Mouse (Mus musculus): ENCODE data around the gene Mgea5. TPM values are rescaled to one million over a fixed set of nuclear protein-coding genes. Genes with fewer than 3 reads are reported as not detected.

The Mgea5 gene
- polyA plus RNA-seq, 2 experiments: 59.0 to 85.3 TPM

GRCm38 (mm10) chr19:45742218-45742983 lies 41.2 kb downstream of the Mgea5 start, which contains the start of gene Fgf8:
Fgf8 (minus strand) TSS chr19:45742915.
- Histone ChIP-seq H3K27me3 (ENCODE audit: control insufficient read depth, insufficient read depth, low read length) (peaks cover 89% of the 10 kb centered on the region), H3K36me3 (ENCODE audit: control insufficient read depth, insufficient read depth, low read length) (no peaks in the 10 kb centered on the region), H3K4me1 (ENCODE audit: control insufficient read depth, insufficient read depth, low read length) (peaks cover 34% of the 10 kb centered on the region), H3K27ac (replicated peaks; ENCODE audit: low read depth, low read length) (no peak within 1 kb of the TSS), H3K9ac (ENCODE audit: low read depth, low read length, severe bottlenecking) (peak within 1 kb of the TSS; percentile 43), H3K4me2 (replicated peaks; ENCODE audit: low read depth, low read length, severe bottlenecking) (peak within 1 kb of the TSS; percentile 90), H3K4me3 (replicated peaks; ENCODE audit: low read length) (peak within 1 kb of the TSS; percentile 50), H3K9me3 (ENCODE audit: control insufficient read depth, low read length) (no peaks in the 10 kb centered on the region)
- under 1% methylated on average over 42 of the region's 68 CpGs for WGBS
- DNase-seq (ENCODE audit: low spot score): no peak
- no peak for ATAC-seq (ENCODE audit: low FRiP score, low read depth)
- no peak for TF ChIP-seq POLR2A (IDR thresholded peaks at IDR 0.05; ENCODE audit: borderline replicate concordance, extremely low read depth, insufficient read depth, insufficient read length)

GRCm38 (mm10) chr19:45741431-45742217 lies 42.0 kb downstream of the Mgea5 start:
- Histone ChIP-seq H3K9ac (ENCODE audit: low read depth, low read length, severe bottlenecking) (peak overlapping the region; percentile 43; the same call in 1 of the 2 replicates), H3K27ac (replicated peaks; ENCODE audit: low read depth, low read length) (no peak overlapping the region), H3K27me3 (ENCODE audit: control insufficient read depth, insufficient read depth, low read length) (peaks cover 92% of the 10 kb centered on the region), H3K4me2 (replicated peaks; ENCODE audit: low read depth, low read length, severe bottlenecking) (peak overlapping the region; percentile 90), H3K9me3 (ENCODE audit: control insufficient read depth, low read length) (no peaks in the 10 kb centered on the region), H3K36me3 (ENCODE audit: control insufficient read depth, insufficient read depth, low read length) (no peaks in the 10 kb centered on the region), H3K4me3 (replicated peaks; ENCODE audit: low read length) (peak overlapping the region; percentile 50), H3K4me1 (ENCODE audit: control insufficient read depth, insufficient read depth, low read length) (peaks cover 39% of the 10 kb centered on the region)
- DNase-seq (ENCODE audit: low spot score) (no peak), ATAC-seq (ENCODE audit: low FRiP score, low read depth) (no peak)
- no peak for TF ChIP-seq POLR2A (IDR thresholded peaks at IDR 0.05; ENCODE audit: borderline replicate concordance, extremely low read depth, insufficient read depth, insufficient read length)
- WGBS: 3% methylated on average over 42 of the region's 45 CpGs

GRCm38 (mm10) chr19:45740817-45741216 lies 42.8 kb downstream of the Mgea5 start:
- H3K27ac ChIP-seq (replicated peaks; ENCODE audit: low read depth, low read length): no peak overlapping the region
- no peak overlapping the region for H3K4me3 ChIP-seq (replicated peaks; ENCODE audit: low read length)
- peaks cover 35% of the 10 kb centered on the region for H3K4me1 ChIP-seq (ENCODE audit: control insufficient read depth, insufficient read depth, low read length)
- H3K36me3 ChIP-seq (ENCODE audit: control insufficient read depth, insufficient read depth, low read length): no peaks in the 10 kb centered on the region
- no peak for DNase-seq (ENCODE audit: low spot score)
- WGBS: 8% methylated on average over 7 of the region's 7 CpGs
- no peaks in the 10 kb centered on the region for H3K9me3 ChIP-seq (ENCODE audit: control insufficient read depth, low read length)
- no peak for TF ChIP-seq POLR2A (IDR thresholded peaks at IDR 0.05; ENCODE audit: borderline replicate concordance, extremely low read depth, insufficient read depth, insufficient read length)
- H3K4me2 ChIP-seq (replicated peaks; ENCODE audit: low read depth, low read length, severe bottlenecking): 0 out of 2 replicates have a peak overlapping the region, but pooled peaks have one; percentile 90
- H3K9ac ChIP-seq (ENCODE audit: low read depth, low read length, severe bottlenecking): no peak overlapping the region
- peaks cover 89% of the 10 kb centered on the region for H3K27me3 ChIP-seq (ENCODE audit: control insufficient read depth, insufficient read depth, low read length)
- no peak for ATAC-seq (ENCODE audit: low FRiP score, low read depth)

GRCm38 (mm10) chr19:45740233-45740632 lies 43.4 kb downstream of the Mgea5 start:
- Histone ChIP-seq H3K9me3 (ENCODE audit: control insufficient read depth, low read length) (no peaks in the 10 kb centered on the region), H3K27ac (replicated peaks; ENCODE audit: low read depth, low read length) (no peak overlapping the region), H3K4me1 (ENCODE audit: control insufficient read depth, insufficient read depth, low read length) (peaks cover 35% of the 10 kb centered on the region), H3K36me3 (ENCODE audit: control insufficient read depth, insufficient read depth, low read length) (no peaks in the 10 kb centered on the region), H3K4me2 (replicated peaks; ENCODE audit: low read depth, low read length, severe bottlenecking) (no peak overlapping the region; the same call in 1 of the 2 replicates), H3K4me3 (replicated peaks; ENCODE audit: low read length) (no peak overlapping the region), H3K27me3 (ENCODE audit: control insufficient read depth, insufficient read depth, low read length) (peaks cover 85% of the 10 kb centered on the region), H3K9ac (ENCODE audit: low read depth, low read length, severe bottlenecking) (no peak overlapping the region)
- 4% methylated on average over 13 of the region's 13 CpGs for WGBS
- ATAC-seq (ENCODE audit: low FRiP score, low read depth) (no peak), DNase-seq (ENCODE audit: low spot score) (no peak)
- TF ChIP-seq POLR2A (IDR thresholded peaks at IDR 0.05; ENCODE audit: borderline replicate concordance, extremely low read depth, insufficient read depth, insufficient read length): no peak

- Histone ChIP-seq H3K27me3 (ENCODE audit: control insufficient read depth, insufficient read depth, low read length) (peaks cover 78% of the 10 kb centered on the region), H3K4me2 (replicated peaks; ENCODE audit: low read depth, low read length, severe bottlenecking) (no peak overlapping the region), H3K4me3 (replicated peaks; ENCODE audit: low read length) (no peak overlapping the region), H3K9me3 (ENCODE audit: control insufficient read depth, low read length) (no peaks in the 10 kb centered on the region), H3K27ac (replicated peaks; ENCODE audit: low read depth, low read length) (no peak overlapping the region), H3K4me1 (ENCODE audit: control insufficient read depth, insufficient read depth, low read length) (peaks cover 40% of the 10 kb centered on the region), H3K9ac (ENCODE audit: low read depth, low read length, severe bottlenecking) (no peak overlapping the region), H3K36me3 (ENCODE audit: control insufficient read depth, insufficient read depth, low read length) (no peaks in the 10 kb centered on the region)
- no peak for DNase-seq (ENCODE audit: low spot score)
- 48% methylated on average over 5 of the region's 5 CpGs for WGBS
- no peak for TF ChIP-seq POLR2A (IDR thresholded peaks at IDR 0.05; ENCODE audit: borderline replicate concordance, extremely low read depth, insufficient read depth, insufficient read length)
- no peak for ATAC-seq (ENCODE audit: low FRiP score, low read depth)
Measured at GRCm38 (mm10) chr19:45738521-45738920, 45.1 kb downstream of the Mgea5 start.

Data from limb, embryonic 14.5 days (tissue).